Mouse (Mus musculus) bone marrow, adult 2 months (tissue): Measurements from ENCODE around the gene Slc15a3. TPM values are rescaled to one million over a fixed set of nuclear protein-coding genes. Genes with fewer than 3 reads are reported as not detected.

Experiments used
- H3K27ac ChIP-seq: fragments of 200-500 bp; 2 replicates; pipeline ENCODE4 v1.5.1; 2012; ENCODE audit warnings: low read depth, mild to moderate bottlenecking, control low read depth, inconsistent platforms, low read length; ENCODE audit not compliant: control insufficient read depth, poor library complexity, insufficient read depth
- H3K4me1 ChIP-seq: fragments of 200-500 bp; 2 replicates; pipeline ENCODE4 v1.6.1; 2011; ENCODE audit warnings: low read length; ENCODE audit not compliant: control insufficient read depth, insufficient read depth
- H3K4me3 ChIP-seq: fragments of 200-500 bp; replicated peaks from 2 replicates; pipeline ENCODE3; 2011; ENCODE audit warnings: mild to moderate bottlenecking, low read depth, low read length, control low read depth; ENCODE audit not compliant: control insufficient read depth
- CTCF ChIP-seq: fragments of 200-500 bp; IDR thresholded peaks from 2 replicates; pipeline ENCODE4 v1.5.1; 2011; ENCODE audit warnings: low read length, control low read depth; ENCODE audit not compliant: control insufficient read depth, insufficient read depth
- POLR2A ChIP-seq: fragments of 200-500 bp; IDR thresholded peaks from 2 replicates; pipeline ENCODE4 v1.6.1; 2011; ENCODE audit warnings: low read depth, mild to moderate bottlenecking, control low read depth, low read length, borderline replicate concordance; ENCODE audit not compliant: control insufficient read depth
- WGBS: fragments of 180-500 bp; shearing (Covaris S2); methylation state at CpG from one replicate; pipeline ENCODE4 v1.1.7; 2018; 5-methylcytosine and 5-hydroxymethylcytosine counted together
- polyA plus RNA-seq: library from polyadenylated mRNA; stranded (reverse); fragments of >200 nt; gene quantifications from 2 replicates; pipeline ENCODE4 v1.2.4, GENCODE M21; 2011; ENCODE audit warnings: low replicate concordance; ENCODE audit not compliant: missing spikeins, insufficient read depth, insufficient read length

The Slc15a3 gene
- polyA plus RNA-seq, 1 experiment = 19.7 TPM

GRCm38 (mm10) chr19:10846150-10846549 lies 6.6 kb downstream of the Slc15a3 start:
- TF ChIP-seq CTCF (no peak), POLR2A (no peak)
- Histone ChIP-seq H3K4me1 (peaks cover 4% of the 10 kb centered on the region; the same call in 1 of the 2 replicates), H3K27ac (no peak overlapping the region), H3K4me3 (no peak overlapping the region)
- WGBS = 82% methylated on average over 7 of the region's 7 CpGs

GRCm38 (mm10) chr19:10847311-10848087 lies 8.0 kb downstream of the Slc15a3 start:
- 74% methylated on average over 3 of the region's 3 CpGs for whole genome bisulfite sequencing
- no peak for TF ChIP-seq CTCF
- Histone ChIP-seq H3K4me3 (no peak overlapping the region), H3K27ac (no peak overlapping the region), H3K4me1 (peaks cover 3% of the 10 kb centered on the region; the same call in 1 of the 2 replicates)

- TF ChIP-seq CTCF (no peak), POLR2A (no peak)
- H3K4me1 ChIP-seq = no peaks in the 10 kb centered on the region; the same call in 1 of the 2 replicates
- H3K4me3 ChIP-seq = no peak overlapping the region
- no peak overlapping the region for H3K27ac ChIP-seq
- 68% methylated on average over 3 of the region's 3 CpGs for WGBS
Measured at GRCm38 (mm10) chr19:10855422-10855821, 15.9 kb downstream of the Slc15a3 start.

- WGBS = 49% methylated on average over 2 of the region's 2 CpGs
- no peak for TF ChIP-seq POLR2A
- no peak for TF ChIP-seq CTCF
- H3K27ac ChIP-seq = no peak overlapping the region
Measured at GRCm38 (mm10) chr19:10856520-10856919, 17.0 kb downstream of the Slc15a3 start.

GRCm38 (mm10) chr19:10860072-10860497 lies 20.6 kb downstream of the Slc15a3 start:
- no peak overlapping the region for H3K4me3 ChIP-seq
- WGBS = 87% methylated on average over 22 of the region's 22 CpGs
- no peak overlapping the region for H3K27ac ChIP-seq
- TF ChIP-seq CTCF (no peak), POLR2A (no peak)
- no peaks in the 10 kb centered on the region for H3K4me1 ChIP-seq

More at GRCm38 (mm10) chr19:10856520-10856919, 17.0 kb downstream of the Slc15a3 start:
- no peak overlapping the region for H3K4me3 ChIP-seq
- no peaks in the 10 kb centered on the region; the same call in 1 of the 2 replicates for H3K4me1 ChIP-seq

GRCm38 (mm10) chr19:10866351-10866750 lies 26.8 kb downstream of the Slc15a3 start:
- TF ChIP-seq CTCF = no peak
- Histone ChIP-seq H3K27ac (no peak overlapping the region), H3K4me3 (no peak overlapping the region), H3K4me1 (no peaks in the 10 kb centered on the region; the same call in 1 of the 2 replicates)
- 89% methylated on average over 13 of the region's 13 CpGs for WGBS

- TF ChIP-seq CTCF (no peak), POLR2A (no peak)
- 45% methylated on average over 5 of the region's 5 CpGs for WGBS
- H3K4me1 ChIP-seq = no peaks in the 10 kb centered on the region; the same call in 1 of the 2 replicates
- no peak overlapping the region for H3K27ac ChIP-seq
- H3K4me3 ChIP-seq = no peak overlapping the region
Measured at GRCm38 (mm10) chr19:10867946-10868622, 28.6 kb downstream of the Slc15a3 start.

- Histone ChIP-seq H3K4me3 (no peak overlapping the region), H3K27ac (no peak overlapping the region), H3K4me1 (no peaks in the 10 kb centered on the region; the same call in 1 of the 2 replicates)
- 4% methylated on average over 17 of the region's 17 CpGs for WGBS
- no peak for TF ChIP-seq CTCF
- no peak for TF ChIP-seq POLR2A
Measured at GRCm38 (mm10) chr19:10868623-10869141, 29.2 kb downstream of the Slc15a3 start.
